Comparison of ENCODE assay signal across 19 mouse cellular contexts in genomic region chr1:127308207-127308725, GRCm38 (mm10).
DNase-seq lines count a peak whose midpoint lies in the region; ATAC-seq and TF ChIP-seq lines count a peak whose summit lies in the region.
"Had no signal": no experiment of that assay in that cellular context is flagged by ENCODE, and none has a peak within 500 bp of the region (broad histone marks: within the 10 kb centered on the region; RNA-seq: fewer than 3 reads in every experiment).

No protein-coding gene starts in this region.

- peak; percentile 83 for DNase-seq in heart, adult 11 months
- DNase-seq in kidney, postnatal 0 days (ENCODE audit: low spot score), result no peak
- no peak for DNase-seq in kidney, adult 8-10 months
- DNase-seq in B cell, adult 2 months, result peak; percentile 11 to 28
- peak; percentile 39 for DNase-seq in skeletal muscle tissue, adult 2 months (ENCODE audit: low read depth, low spot score)
- DNase-seq: adrenal gland, adult 8-10 months; cerebellum, adult 9-10 months; left cerebral cortex, postnatal 4 days; liver; spleen, adult 18-20 months had no signal

- H3K4me1 ChIP-seq in heart, embryonic 12.5 days (replicated peaks), result peaks cover 7% of the 10 kb centered on the region; the same call in 1 of the 2 replicates
- H3K4me1 ChIP-seq in kidney, postnatal 0 days (replicated peaks; ENCODE audit: insufficient read depth, low read length), result peaks cover 6% of the 10 kb centered on the region; the same call in 1 of the 2 replicates
- no peaks in the 10 kb centered on the region for H3K4me1 ChIP-seq in forebrain, embryonic 13.5 days
- H3K4me1 ChIP-seq: midbrain, embryonic 15.5 days had no signal

- no peak overlapping the region for H3K4me3 ChIP-seq in heart, embryonic 12.5 days
- no peak overlapping the region for H3K4me3 ChIP-seq in kidney, postnatal 0 days (replicated peaks; ENCODE audit: low read depth, low read length)
- H3K4me3 ChIP-seq in forebrain, embryonic 13.5 days, result no peak overlapping the region
- H3K4me3 ChIP-seq: left cerebral cortex, adult 2 months; midbrain, embryonic 15.5 days; neural tube, embryonic 15.5 days had no signal

- H3K36me3 ChIP-seq in heart, embryonic 12.5 days, result peaks cover 6% of the 10 kb centered on the region; the same call in 1 of the 2 replicates
- H3K36me3 ChIP-seq in kidney, postnatal 0 days (ENCODE audit: insufficient read depth, low read length), result no peaks in the 10 kb centered on the region
- H3K36me3 ChIP-seq in forebrain, embryonic 13.5 days (ENCODE audit: poor library complexity, severe bottlenecking), result peaks cover 9% of the 10 kb centered on the region; the same call in 1 of the 2 replicates
- H3K36me3 ChIP-seq: midbrain, embryonic 15.5 days; neural tube, embryonic 15.5 days had no signal

- 76% methylated on average over 7 of the region's 7 CpGs for WGBS in heart, embryonic 12.5 days
- 55% methylated on average over 7 of the region's 7 CpGs for WGBS in kidney, postnatal 0 days
- 95% methylated on average over 7 of the region's 7 CpGs for WGBS in forebrain, embryonic 13.5 days

- no peak overlapping the region for H3K4me2 ChIP-seq in heart, embryonic 12.5 days
- H3K4me2 ChIP-seq in kidney, postnatal 0 days (ENCODE audit: low read length), result no peak overlapping the region
- H3K4me2 ChIP-seq in forebrain, embryonic 13.5 days, result no peak overlapping the region
- H3K4me2 ChIP-seq: midbrain, embryonic 15.5 days; neural tube, embryonic 15.5 days had no signal

- no peaks in the 10 kb centered on the region for H3K9me3 ChIP-seq in heart, embryonic 12.5 days (replicated peaks)
- H3K9me3 ChIP-seq in kidney, postnatal 0 days (replicated peaks; ENCODE audit: low read length), result no peaks in the 10 kb centered on the region
- H3K9me3 ChIP-seq in forebrain, embryonic 13.5 days (replicated peaks), result no peaks in the 10 kb centered on the region
- H3K9me3 ChIP-seq: midbrain, embryonic 15.5 days; neural tube, embryonic 15.5 days had no signal

- ATAC-seq in heart, embryonic 12.5 days (ENCODE audit: insufficient number of reproducible peaks, low FRiP score), result no peak
- ATAC-seq in kidney, postnatal 0 days (replicated peaks; ENCODE audit: low FRiP score, low read depth), result 0 out of 2 replicates have a peak, but pooled peaks have one; percentile 23
- ATAC-seq in forebrain, embryonic 13.5 days, result no peak
- ATAC-seq: forebrain, embryonic 14.5 days; hindbrain, embryonic 16.5 days; intestine, embryonic 16.5 days; lung, postnatal 0 days; midbrain, embryonic 15.5 days had no signal

- H3K9ac ChIP-seq in heart, embryonic 12.5 days, result no peak overlapping the region
- no peak overlapping the region for H3K9ac ChIP-seq in kidney, postnatal 0 days (ENCODE audit: low read depth, low read length)
- H3K9ac ChIP-seq in forebrain, embryonic 13.5 days, result no peak overlapping the region
- H3K9ac ChIP-seq: midbrain, embryonic 15.5 days; neural tube, embryonic 15.5 days had no signal

- TF ChIP-seq CTCF in kidney, postnatal 0 days (IDR thresholded peaks at IDR 0.05; ENCODE audit: low read depth), result no peak

- no peaks in the 10 kb centered on the region for H3K27me3 ChIP-seq in heart, embryonic 12.5 days (replicated peaks)
- H3K27me3 ChIP-seq in kidney, postnatal 0 days (ENCODE audit: insufficient read depth, low read length), result no peaks in the 10 kb centered on the region
- H3K27me3 ChIP-seq in forebrain, embryonic 13.5 days, result no peaks in the 10 kb centered on the region
- H3K27me3 ChIP-seq: midbrain, embryonic 15.5 days; neural tube, embryonic 15.5 days had no signal

- H3K27ac ChIP-seq in heart, embryonic 12.5 days (ENCODE audit: poor library complexity, severe bottlenecking), result no peak overlapping the region
- peak overlapping the region; percentile 8; the same call in 1 of the 2 replicates for H3K27ac ChIP-seq in kidney, postnatal 0 days
- no peak overlapping the region for H3K27ac ChIP-seq in forebrain, embryonic 13.5 days
- H3K27ac ChIP-seq: left cerebral cortex, adult 2 months; midbrain, embryonic 15.5 days; neural tube, embryonic 15.5 days had no signal

Comparison
In these comparisons a context has a peak if more than half of its experiments do, and no peak if none do; other contexts are left out.
1. DNase-seq: peak in heart, adult 11 months (single experiment), B cell, adult 2 months (2 of 2) and skeletal muscle tissue, adult 2 months (single experiment); none in kidney, postnatal 0 days (single experiment) and kidney, adult 8-10 months (0 of 2).